Mouse (Mus musculus): ENCODE results near the gene Klf13.

Klf13 gene

GRCm38 (mm10) chr7:63938914-63939396, at the start of gene Klf13:
Gene Klf13, minus strand, starts transcription at chr7:63938915.
- in situ Hi-C loops (cut with MboI, MseI), result loop anchor here in 1 of 2 experiments (10.0 kb wide), 1 partner anchor 184 kb away; no protein-coding TSS in a partner anchor

DNA sequence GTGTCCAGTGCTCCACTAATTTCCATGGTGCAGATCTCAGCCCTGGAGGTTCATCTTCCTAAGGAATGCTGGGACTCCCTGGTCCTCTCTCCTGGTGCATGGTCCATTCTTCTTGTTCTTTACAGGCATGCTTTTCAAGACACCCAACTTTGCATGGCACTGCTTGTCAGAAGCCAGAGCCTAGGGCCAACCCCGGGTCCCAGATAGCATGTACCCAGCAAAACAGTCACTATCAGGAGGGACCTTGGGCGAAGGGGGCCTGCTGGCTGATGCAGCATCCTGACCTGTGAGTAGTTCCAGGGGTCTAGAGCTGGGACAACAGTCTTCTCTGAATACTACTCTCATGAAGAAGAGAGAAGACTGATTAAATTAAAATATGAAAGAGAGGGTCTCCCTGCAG, 49.7 kb upstream of the Klf13 start:
- in situ Hi-C loops (cut with MboI, MseI), result no loop called here

DNA sequence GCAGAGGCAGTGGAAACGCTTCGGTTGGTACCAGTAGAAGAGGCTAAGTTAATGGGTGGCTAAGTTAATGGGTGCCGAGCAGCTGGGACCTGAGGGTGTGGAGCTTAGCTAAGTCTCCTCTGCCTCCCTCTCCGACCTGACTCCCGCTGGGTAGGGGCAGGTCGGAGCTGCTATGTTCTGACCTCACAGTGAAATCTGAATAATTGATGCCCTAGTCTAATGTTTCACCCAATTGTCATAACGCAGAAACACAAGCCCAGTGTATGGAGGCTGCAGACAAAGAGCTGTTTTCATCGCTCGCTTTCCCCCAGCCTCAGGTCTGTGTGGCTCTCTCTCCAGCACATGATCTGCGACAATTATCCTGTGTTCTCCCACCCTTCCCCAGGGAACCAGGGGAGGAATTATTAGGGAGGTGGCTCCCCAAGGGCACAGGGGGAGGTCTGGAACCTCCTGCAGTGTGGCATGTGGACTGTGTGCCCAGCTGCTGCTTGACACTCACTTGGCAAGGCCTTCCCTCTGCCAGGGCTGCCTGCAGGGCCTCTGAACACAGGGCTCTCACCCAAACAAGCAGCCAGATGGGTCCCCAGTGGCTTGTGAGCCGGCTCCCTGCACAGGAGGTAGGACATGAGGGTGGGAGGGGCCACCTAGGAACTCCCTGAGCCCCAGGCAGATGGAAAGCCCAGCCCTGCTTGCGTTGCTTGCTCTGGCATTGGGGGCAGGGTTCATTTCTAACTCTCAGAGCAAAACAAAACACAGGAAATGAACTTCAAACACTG, 47.9 kb upstream of the Klf13 start:
- in situ Hi-C loops (cut with MboI, MseI), result no loop called here

- in situ Hi-C loops (cut with MboI, MseI), result no loop called here
These were observed 47.1 kb upstream of the Klf13 start for GRCm38 (mm10) chr7:63985696-63986406.

DNA sequence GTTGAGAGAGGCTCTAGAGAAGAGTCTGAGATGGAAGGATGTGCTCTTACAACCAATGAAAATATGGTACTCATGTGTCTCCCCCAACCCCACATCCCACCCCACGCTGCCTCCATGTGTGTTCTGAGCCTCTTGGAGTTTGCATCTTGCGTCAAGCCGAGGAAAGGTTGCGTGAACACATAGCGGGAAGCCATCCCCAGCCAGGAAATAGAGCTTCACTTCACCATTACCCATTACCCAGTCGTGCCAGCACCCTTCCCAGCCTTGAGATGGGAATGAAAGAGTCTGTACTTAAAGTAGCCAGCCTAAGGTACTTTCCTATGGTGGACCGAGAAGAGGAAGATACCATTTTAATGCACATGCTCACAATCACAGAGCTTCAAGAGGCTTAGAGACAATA, 46.6 kb upstream of the Klf13 start:
- in situ Hi-C loops (cut with MboI, MseI), result no loop called here

DNA sequence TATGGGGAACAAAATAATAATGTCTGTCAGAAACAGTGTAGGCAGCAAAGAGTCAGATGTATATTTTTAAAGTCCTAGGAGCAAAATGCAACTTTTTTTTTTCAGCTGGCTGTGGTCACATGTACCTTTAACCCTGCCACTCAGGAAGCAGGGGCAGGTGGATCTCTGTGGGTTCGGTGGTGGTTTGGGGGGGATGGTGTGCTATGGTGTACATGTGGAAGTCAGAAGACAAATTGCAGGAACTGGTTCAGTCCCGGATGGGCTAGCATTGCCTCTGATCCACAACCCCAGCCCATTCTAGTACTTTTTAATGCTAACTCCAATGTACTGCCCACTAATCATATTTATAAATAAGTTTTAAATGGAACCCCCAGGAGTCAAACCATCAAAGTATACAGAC, 45.6 kb upstream of the Klf13 start:
- in situ Hi-C loops (cut with MboI, MseI), result no loop called here

- in situ Hi-C loops (cut with MboI, MseI), result no loop called here
These were observed 38.9 kb upstream of the Klf13 start for GRCm38 (mm10) chr7:63977631-63978030.

DNA sequence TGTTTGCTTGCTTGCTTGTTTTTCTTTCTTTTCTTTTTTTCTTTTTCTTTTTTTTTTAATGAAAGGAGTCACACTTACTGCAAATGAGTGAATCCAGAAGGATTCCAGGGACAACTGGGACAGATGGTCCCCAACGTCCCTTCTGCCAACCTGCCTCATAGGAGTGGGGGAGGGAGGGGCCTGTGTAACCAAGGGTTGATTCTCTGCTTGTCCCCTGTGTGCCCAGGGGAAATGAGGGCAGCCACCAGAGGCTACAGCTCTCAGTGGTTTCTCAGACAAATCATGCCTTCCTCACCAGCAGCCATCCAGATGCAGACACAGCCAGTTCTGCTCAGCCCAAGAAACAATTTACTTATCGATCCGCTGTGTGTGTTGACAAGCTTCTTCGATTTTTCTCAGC, 32.3 kb upstream of the Klf13 start:
- in situ Hi-C loops (cut with MboI, MseI), result loop anchor here in 1 of 2 experiments (25.0 kb wide), 1 partner anchor 1709 kb away; no protein-coding TSS in a partner anchor

GRCm38 (mm10) chr7:63969941-63970340, 31.2 kb upstream of the Klf13 start:
- in situ Hi-C loops (cut with MboI, MseI), result loop anchor here (10.0 to 25.0 kb wide), 2 partner anchors 1545 to 1708 kb away; partner anchors contain the start of gene Mkrn3 (in 1 of the 2)

DNA sequence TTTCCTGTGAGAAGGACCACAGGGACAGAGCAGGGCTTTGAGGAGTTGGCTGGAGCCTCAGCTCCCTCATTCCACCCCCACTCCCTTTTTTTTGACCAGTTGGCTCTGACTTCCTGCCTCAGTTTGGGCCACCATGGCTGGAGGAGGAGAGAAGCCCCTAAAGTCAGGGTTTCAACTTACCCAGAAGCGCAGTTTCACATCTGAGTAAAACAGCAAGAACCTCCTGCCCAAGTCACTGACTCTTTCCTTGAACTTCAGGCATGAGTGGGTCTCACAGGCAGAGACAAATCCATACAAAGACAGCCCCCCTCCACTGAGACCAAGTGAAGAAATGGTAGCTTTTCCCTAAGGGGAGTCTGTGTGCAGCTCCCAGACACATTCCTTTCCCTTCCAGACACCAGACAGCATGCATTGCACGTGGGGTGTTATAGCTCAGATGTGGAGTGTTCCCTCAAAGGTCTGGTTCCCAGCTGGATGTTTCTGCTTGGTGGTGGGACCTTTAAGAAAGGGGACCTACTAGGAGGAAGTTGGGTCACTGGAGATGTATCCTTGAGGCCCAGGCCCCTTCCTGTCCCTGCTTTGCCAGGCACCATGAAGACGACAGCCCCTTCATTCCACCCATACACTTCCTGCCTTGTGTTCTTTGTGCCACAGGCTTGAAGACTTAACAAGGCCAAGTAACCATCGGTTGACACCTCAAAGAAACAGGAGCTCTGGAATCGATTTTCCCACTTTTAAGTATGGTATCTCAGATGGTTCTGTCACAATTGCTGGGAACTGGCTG, 27.1 kb upstream of the Klf13 start:
- in situ Hi-C loops (cut with MboI, MseI), result loop anchor here (10.0 to 25.0 kb wide), 2 partner anchors 1541 to 1704 kb away; partner anchors contain the start of gene Mkrn3 (in 1 of the 2)

GRCm38 (mm10) chr7:63965135-63965534, 26.4 kb upstream of the Klf13 start:
- in situ Hi-C loops (cut with MboI, MseI), result loop anchor here (10.0 to 25.0 kb wide), 2 partner anchors 1540 to 1703 kb away; partner anchors contain the start of gene Mkrn3 (in 1 of the 2)

- in situ Hi-C loops (cut with MboI, MseI), result loop anchor here (10.0 to 25.0 kb wide), 2 partner anchors 1539 to 1702 kb away; partner anchors contain the start of gene Mkrn3 (in 1 of the 2)
These were observed 25.4 kb upstream of the Klf13 start for GRCm38 (mm10) chr7:63964121-63964520.

- in situ Hi-C loops (cut with MboI, MseI), result loop anchor here (10.0 to 25.0 kb wide), 2 partner anchors 1539 to 1701 kb away; partner anchors contain the start of gene Mkrn3 (in 1 of the 2)
These were observed 24.9 kb upstream of the Klf13 start for GRCm38 (mm10) chr7:63963632-63964031.

DNA sequence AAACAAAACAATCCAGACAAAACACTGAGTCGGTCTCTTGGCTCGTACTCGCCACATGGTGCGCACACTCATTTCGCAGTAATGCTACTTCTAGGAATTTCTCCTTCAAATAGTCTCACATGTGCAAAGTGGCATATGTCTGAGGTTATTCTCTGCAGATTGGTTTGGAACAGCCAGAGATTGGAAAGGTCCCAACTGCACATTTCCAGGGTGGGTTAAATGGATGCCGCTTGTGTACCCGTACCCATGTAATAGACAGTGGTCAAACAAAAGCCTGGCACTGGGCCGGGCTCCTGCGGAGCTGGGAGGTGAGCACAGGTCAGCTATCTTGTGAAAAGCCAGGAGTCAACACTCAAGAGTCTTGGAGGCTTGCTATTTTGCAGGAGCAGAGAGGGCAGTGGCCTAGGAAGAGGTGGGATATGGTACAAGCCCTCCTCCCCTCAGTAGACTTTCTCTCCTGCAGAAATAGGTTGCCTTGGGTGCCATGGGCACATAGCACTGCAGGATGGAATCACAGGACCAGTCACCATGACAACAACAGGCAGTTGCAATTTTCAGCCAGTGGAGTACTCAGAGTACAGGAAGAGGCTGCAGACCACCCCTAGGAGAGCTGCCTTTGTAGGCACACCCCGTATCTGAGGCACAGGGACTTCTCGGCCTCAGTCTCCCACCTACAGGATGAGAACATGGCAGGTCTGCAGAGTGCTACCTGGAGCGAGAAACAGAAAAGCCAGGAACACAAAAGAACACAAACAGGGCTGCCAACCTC, 19.3 kb upstream of the Klf13 start:
- in situ Hi-C loops (cut with MboI, MseI), result loop anchor here in 1 of 2 experiments (25.0 kb wide), 1 partner anchor 1696 kb away; no protein-coding TSS in a partner anchor

GRCm38 (mm10) chr7:63956981-63957713, 18.4 kb upstream of the Klf13 start:
- in situ Hi-C loops (cut with MboI, MseI), result loop anchor here in 1 of 2 experiments (25.0 kb wide), 1 partner anchor 1695 kb away; no protein-coding TSS in a partner anchor

GRCm38 (mm10) chr7:63956138-63956823, 17.6 kb upstream of the Klf13 start:
- in situ Hi-C loops (cut with MboI, MseI), result loop anchor here in 1 of 2 experiments (25.0 kb wide), 1 partner anchor 1694 kb away; no protein-coding TSS in a partner anchor

- in situ Hi-C loops (cut with MboI, MseI), result loop anchor here in 1 of 2 experiments (25.0 kb wide), 1 partner anchor 1693 kb away; no protein-coding TSS in a partner anchor
These were observed 16.7 kb upstream of the Klf13 start for GRCm38 (mm10) chr7:63955440-63955839.

GRCm38 (mm10) chr7:63952077-63952898, 13.6 kb upstream of the Klf13 start:
- in situ Hi-C loops (cut with MboI, MseI), result loop anchor here in 1 of 2 experiments (25.0 kb wide), 1 partner anchor 1690 kb away; no protein-coding TSS in a partner anchor
